In the genomic region with DNA sequence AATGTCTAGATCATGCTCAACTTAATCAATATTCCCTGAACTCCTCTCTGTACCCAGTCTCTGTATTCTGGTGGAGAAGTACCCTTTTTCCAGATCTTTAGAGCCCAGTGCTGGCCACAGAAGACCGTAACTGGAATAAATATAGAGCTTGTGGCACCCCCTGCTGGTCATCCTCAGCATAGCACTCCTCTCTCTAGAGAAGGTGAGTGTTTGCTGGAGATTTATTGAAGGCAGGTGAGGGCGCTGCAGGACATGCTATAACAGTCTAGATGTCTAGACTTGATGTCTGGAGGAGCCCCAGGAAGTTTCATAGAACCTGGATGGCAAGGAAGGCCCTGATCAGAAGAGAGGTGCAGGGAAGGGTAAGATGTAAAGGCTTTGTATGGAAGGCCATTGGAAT, we compare ENCODE assay signal across 10 mouse cellular contexts. TPM values are rescaled to one million over a fixed set of nuclear protein-coding genes. Genes with fewer than 3 reads are reported as not detected.
DNase-seq lines count a peak whose midpoint lies in the region; ATAC-seq and TF ChIP-seq lines count a peak whose summit lies in the region.
"Had no signal": no experiment of that assay in that cellular context is flagged by ENCODE, and none has a peak within 500 bp of the region (broad histone marks: within the 10 kb centered on the region; RNA-seq: fewer than 3 reads in every experiment).

No protein-coding gene starts in this region.

- no peaks in the 10 kb centered on the region for H3K27me3 ChIP-seq in kidney, embryonic 14.5 days (ENCODE audit: control insufficient read depth, insufficient read depth, low read length)
- H3K27me3 ChIP-seq in intestine, postnatal 0 days (replicated peaks; ENCODE audit: control insufficient read depth, insufficient read depth, low read length): no peaks in the 10 kb centered on the region
- no peaks in the 10 kb centered on the region for H3K27me3 ChIP-seq in limb, embryonic 10.5 days (ENCODE audit: low read depth, poor library complexity, severe bottlenecking)
- no peaks in the 10 kb centered on the region for H3K27me3 ChIP-seq in neural tube, embryonic 11.5 days (ENCODE audit: control insufficient read depth, insufficient read depth, low read length)
- H3K27me3 ChIP-seq: embryonic facial prominence, embryonic 13.5 days; stomach, embryonic 15.5 days had no signal

- no peak for ATAC-seq in kidney, embryonic 14.5 days (ENCODE audit: low FRiP score, low TSS enrichment)
- ATAC-seq in intestine, postnatal 0 days: peak; percentile 31; the same call in 1 of the 2 replicates
- no peak for ATAC-seq in neural tube, embryonic 11.5 days (ENCODE audit: insufficient read depth, low FRiP score, low TSS enrichment)

- H3K4me1 ChIP-seq in kidney, embryonic 14.5 days (ENCODE audit: control insufficient read depth, insufficient read depth, low read length): no peaks in the 10 kb centered on the region
- H3K4me1 ChIP-seq in intestine, postnatal 0 days (replicated peaks; ENCODE audit: control insufficient read depth, insufficient read depth, low read length): no peaks in the 10 kb centered on the region
- peaks cover 32% of the 10 kb centered on the region for H3K4me1 ChIP-seq in limb, embryonic 10.5 days
- no peaks in the 10 kb centered on the region for H3K4me1 ChIP-seq in neural tube, embryonic 11.5 days (ENCODE audit: control insufficient read depth, insufficient read depth, low read length)

- 8% methylated on average over 2 of the region's 2 CpGs for WGBS in kidney, embryonic 14.5 days
- WGBS in intestine, postnatal 0 days: 1% methylated on average over 2 of the region's 2 CpGs
- 5% methylated on average over 2 of the region's 2 CpGs for WGBS in limb, embryonic 10.5 days
- WGBS in neural tube, embryonic 11.5 days: 7% methylated on average over 2 of the region's 2 CpGs

- no peak overlapping the region for H3K4me2 ChIP-seq in kidney, embryonic 14.5 days (replicated peaks; ENCODE audit: low read depth, low read length)
- no peak overlapping the region for H3K4me2 ChIP-seq in intestine, postnatal 0 days (replicated peaks; ENCODE audit: low read depth)
- no peak overlapping the region for H3K4me2 ChIP-seq in neural tube, embryonic 11.5 days (ENCODE audit: low read depth)
- H3K4me2 ChIP-seq: embryonic facial prominence, embryonic 13.5 days; stomach, embryonic 15.5 days had no signal

- no peaks in the 10 kb centered on the region for H3K36me3 ChIP-seq in kidney, embryonic 14.5 days (ENCODE audit: control insufficient read depth, insufficient read depth, low read length)
- no peaks in the 10 kb centered on the region for H3K36me3 ChIP-seq in intestine, postnatal 0 days (ENCODE audit: control insufficient read depth, insufficient read depth)
- no peaks in the 10 kb centered on the region for H3K36me3 ChIP-seq in limb, embryonic 10.5 days
- H3K36me3 ChIP-seq in neural tube, embryonic 11.5 days (ENCODE audit: control insufficient read depth, insufficient read depth, low read length): no peaks in the 10 kb centered on the region
- H3K36me3 ChIP-seq: embryonic facial prominence, embryonic 13.5 days; stomach, embryonic 15.5 days had no signal

- H3K27ac ChIP-seq in kidney, embryonic 14.5 days (ENCODE audit: low read depth, low read length): no peak overlapping the region
- no peak overlapping the region for H3K27ac ChIP-seq in intestine, postnatal 0 days (ENCODE audit: low read depth, low read length)
- peak overlapping the region; percentile 71; the same call in 1 of the 2 replicates for H3K27ac ChIP-seq in limb, embryonic 10.5 days
- no peak overlapping the region for H3K27ac ChIP-seq in neural tube, embryonic 11.5 days (ENCODE audit: low read depth, low read length)
- H3K27ac ChIP-seq: embryonic facial prominence, embryonic 13.5 days; stomach, embryonic 15.5 days had no signal

- no peak overlapping the region for H3K9ac ChIP-seq in kidney, embryonic 14.5 days (ENCODE audit: low read depth, low read length)
- H3K9ac ChIP-seq in intestine, postnatal 0 days (ENCODE audit: low read depth, low read length): no peak overlapping the region
- no peak overlapping the region for H3K9ac ChIP-seq in neural tube, embryonic 11.5 days (ENCODE audit: low read length)
- H3K9ac ChIP-seq: embryonic facial prominence, embryonic 13.5 days; stomach, embryonic 15.5 days had no signal

- DNase-seq in kidney, adult 11 months: peak; percentile 92
- DNase-seq in c-Kit-positive CD71-positive TER-119-positive erythroid progenitor cells, embryonic 14.5 days (ENCODE audit: low spot score): peak; percentile 91
- DNase-seq in frontal cortex, postnatal 10 days (ENCODE audit: low spot score in 2 of 2): peak; percentile 71 to 79
- DNase-seq in limb, embryonic 10.5 days (ENCODE audit: low spot score): peak; percentile 90
- DNase-seq in neural tube, embryonic 11.5 days (ENCODE audit: low spot score): peak; percentile 83
- DNase-seq in testis, postnatal 14 days (ENCODE audit: low spot score): peak; percentile 78

- peak; percentile 94 for TF ChIP-seq CTCF in intestine, postnatal 0 days (IDR thresholded peaks at IDR 0.05; ENCODE audit: low read depth)

- H3K9me3 ChIP-seq in kidney, embryonic 14.5 days (ENCODE audit: control insufficient read depth, low read length): no peaks in the 10 kb centered on the region
- H3K9me3 ChIP-seq in intestine, postnatal 0 days (ENCODE audit: control insufficient read depth): no peaks in the 10 kb centered on the region
- H3K9me3 ChIP-seq in limb, embryonic 10.5 days (replicated peaks): no peaks in the 10 kb centered on the region
- H3K9me3 ChIP-seq in neural tube, embryonic 11.5 days (ENCODE audit: control insufficient read depth, low read length): no peaks in the 10 kb centered on the region
- H3K9me3 ChIP-seq: embryonic facial prominence, embryonic 13.5 days; stomach, embryonic 15.5 days had no signal

- H3K4me3 ChIP-seq in kidney, embryonic 14.5 days (ENCODE audit: low read length): no peak overlapping the region
- no peak overlapping the region for H3K4me3 ChIP-seq in intestine, postnatal 0 days (ENCODE audit: low read depth, low read length)
- H3K4me3 ChIP-seq in limb, embryonic 10.5 days: no peak overlapping the region
- no peak overlapping the region for H3K4me3 ChIP-seq in neural tube, embryonic 11.5 days (ENCODE audit: low read depth, low read length)
- H3K4me3 ChIP-seq: embryonic facial prominence, embryonic 13.5 days; stomach, embryonic 15.5 days had no signal

RNA-seq across cellular contexts. Expression of gene Prrc2b, which starts 16.8 kb away (rescaled TPM):
- 65.8 and 73.1 TPM in 2 replicates for polyA plus RNA-seq in kidney, embryonic 14.5 days (2014; fragmentation: Nextera tagmentation; extraction: Ambion mirVana)
- 17.7 and 18.9 TPM in 2 replicates for polyA plus RNA-seq in intestine, postnatal 0 days (2015; fragmentation: Nextera tagmentation; extraction: Ambion mirVana)
- polyA plus RNA-seq in limb, embryonic 10.5 days (2016; fragmentation: Nextera tagmentation; extraction: Ambion mirVana): 71.2 and 80.3 TPM in 2 replicates
- polyA plus RNA-seq in neural tube, embryonic 11.5 days (2014; fragmentation: Nextera tagmentation; extraction: Ambion mirVana): 73.9 and 81.1 TPM in 2 replicates

RNA-seq across cellular contexts. Expression of gene Plpp7, which starts 38.7 kb away (rescaled TPM):
- polyA plus RNA-seq in kidney, embryonic 14.5 days (2014; fragmentation: Nextera tagmentation; extraction: Ambion mirVana): 4.0 and 5.5 TPM in 2 replicates
- 3.1 and 3.8 TPM in 2 replicates for polyA plus RNA-seq in intestine, postnatal 0 days (2015; fragmentation: Nextera tagmentation; extraction: Ambion mirVana)
- polyA plus RNA-seq in limb, embryonic 10.5 days (2016; fragmentation: Nextera tagmentation; extraction: Ambion mirVana): 2.8 and 3.8 TPM in 2 replicates
- polyA plus RNA-seq in neural tube, embryonic 11.5 days (2014; fragmentation: Nextera tagmentation; extraction: Ambion mirVana): 8.9 and 9.3 TPM in 2 replicates

RNA-seq across cellular contexts. Expression of gene Fam78a, which starts 49.4 kb away (rescaled TPM):
- polyA plus RNA-seq in kidney, embryonic 14.5 days (2014; fragmentation: Nextera tagmentation; extraction: Ambion mirVana): 1.2 and 1.7 TPM in 2 replicates
- 6.1 and 6.2 TPM in 2 replicates for polyA plus RNA-seq in intestine, postnatal 0 days (2015; fragmentation: Nextera tagmentation; extraction: Ambion mirVana)
- polyA plus RNA-seq in limb, embryonic 10.5 days (2016; fragmentation: Nextera tagmentation; extraction: Ambion mirVana): 2.0 TPM in 2 replicates
- 3.1 TPM in 2 replicates for polyA plus RNA-seq in neural tube, embryonic 11.5 days (2014; fragmentation: Nextera tagmentation; extraction: Ambion mirVana)
